Mouse (Mus musculus) embryonic facial prominence, embryonic 11.5 days (tissue): ENCODE data around the gene Nkx2-4. TPM values are rescaled to one million over a fixed set of nuclear protein-coding genes. Genes with fewer than 3 reads are reported as not detected.

Experiments
- ATAC-seq: fragments of 200-750 bp; cut with Nextera tagmentation; replicated peaks from 2 replicates; pipeline ENCODE4 v1.8.0; 2017; ENCODE audit warnings: low read depth; ENCODE audit not compliant: insufficient number of reproducible peaks, low FRiP score, low TSS enrichment
- DNase-seq: peaks from one replicate; pipeline ENCODE4 v3.0.0-alpha.2; 2015; ENCODE audit warnings: low spot score
- H3K27ac ChIP-seq: fragments of 300-500 bp; sonication (generic); replicated peaks from 2 replicates; pipeline ENCODE4 v1.5.1; 2014; ENCODE audit warnings: mild to moderate bottlenecking, low read depth, low read length, control low read depth
- H3K27me3 ChIP-seq: fragments of 300-500 bp; sonication (generic); 2 replicates; pipeline ENCODE4 v1.6.1; 2014; ENCODE audit warnings: mild to moderate bottlenecking, low read length, moderate library complexity, mixed read lengths; ENCODE audit not compliant: control insufficient read depth, insufficient read depth
- H3K36me3 ChIP-seq: fragments of 300-500 bp; sonication (generic); replicated peaks from 2 replicates; pipeline ENCODE4 v1.6.1; 2014; ENCODE audit warnings: low read depth, mild to moderate bottlenecking, low read length, moderate library complexity, mixed read lengths; ENCODE audit not compliant: control insufficient read depth, insufficient read depth
- H3K4me1 ChIP-seq: fragments of 300-500 bp; sonication (generic); 2 replicates; pipeline ENCODE4 v1.6.1; 2014; ENCODE audit warnings: low read length, mixed read lengths; ENCODE audit not compliant: control insufficient read depth, insufficient read depth
- H3K4me2 ChIP-seq: fragments of 300-500 bp; sonication (generic); 2 replicates; pipeline ENCODE4 v1.6.1; 2014; ENCODE audit warnings: low read depth, mild to moderate bottlenecking, control low read depth, low read length, moderate library complexity
- H3K4me3 ChIP-seq: fragments of 300-500 bp; sonication (generic); 2 replicates; pipeline ENCODE4 v1.5.1; 2014; ENCODE audit warnings: low read depth, low read length, control low read depth
- H3K9ac ChIP-seq: fragments of 300-500 bp; sonication (generic); replicated peaks from 2 replicates; pipeline ENCODE4 v1.6.1; 2014; ENCODE audit warnings: mild to moderate bottlenecking, control low read depth, low read length
- H3K9me3 ChIP-seq: fragments of 300-500 bp; sonication (generic); replicated peaks from 2 replicates; pipeline ENCODE4 v1.6.1; 2016; ENCODE audit warnings: mild to moderate bottlenecking, low read length, inconsistent platforms, mixed read lengths; ENCODE audit not compliant: control insufficient read depth
- WGBS: fragments of 180-500 bp; shearing (Covaris S2); extraction: QIAGEN DNeasy Blood & Tissue Kit; methylation state at CpG from one replicate; pipeline ENCODE4 v1.1.7; 2014; 5-methylcytosine and 5-hydroxymethylcytosine counted together
- polyA plus RNA-seq: library from polyadenylated mRNA; unstranded; fragments of >200 nt; fragmentation: Nextera tagmentation; extraction: Ambion mirVana; gene quantifications from 2 replicates; pipeline ENCODE4 v1.2.1, GENCODE M21; 2014

Nkx2-4 gene
- 0.56 and 1.0 TPM in 2 replicates for polyA plus RNA-seq

DNA sequence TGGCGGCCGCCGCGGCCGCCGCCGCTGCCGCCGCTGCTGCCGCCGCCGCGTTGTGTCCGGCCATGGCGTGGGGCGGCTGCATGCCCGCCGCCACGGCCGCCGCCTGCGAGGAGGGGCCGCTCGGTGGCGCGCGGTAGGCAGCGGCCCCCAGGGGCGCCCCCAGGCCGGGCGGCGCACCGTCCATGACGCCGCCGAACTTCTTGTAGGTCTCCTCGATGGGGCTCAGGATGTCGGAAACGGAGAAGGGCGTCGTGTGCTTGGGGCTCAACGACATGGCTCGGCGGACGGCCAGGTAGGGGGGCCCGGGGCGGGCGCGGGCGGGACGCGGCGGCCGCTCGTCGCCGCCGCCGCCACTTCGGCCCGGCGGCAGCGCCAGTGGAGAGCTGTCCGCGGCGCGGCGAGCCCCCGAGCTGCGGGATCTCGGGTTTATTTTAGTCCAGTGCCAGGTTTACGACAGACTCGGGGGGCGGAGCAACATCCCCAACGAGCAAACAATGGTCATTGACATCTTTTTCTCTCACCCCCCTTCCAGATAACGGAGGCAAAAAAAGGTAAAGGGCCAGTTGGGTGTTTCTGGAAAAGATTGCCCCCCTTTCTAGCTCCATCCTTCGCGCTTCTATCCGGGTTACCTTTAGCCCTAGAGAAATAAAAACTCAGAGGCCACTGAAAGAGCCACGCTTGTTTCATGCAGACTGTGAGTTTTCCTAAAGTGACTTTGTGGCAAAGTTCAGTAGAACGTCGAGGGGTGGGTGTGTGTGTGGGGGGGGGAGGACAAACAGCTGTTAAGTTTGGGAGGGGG is at the start of gene Nkx2-4:
Nkx2-4 (minus strand) TSS at position 374 of the 799 bp plus-strand sequence.
- Histone ChIP-seq H3K4me2 (peak within 1 kb of the TSS; percentile 39), H3K9me3 (no peaks in the 10 kb centered on the region), H3K9ac (peak within 1 kb of the TSS; percentile 13), H3K27ac (no peak within 1 kb of the TSS; the same call in 1 of the 2 replicates), H3K27me3 (peaks cover 37% of the 10 kb centered on the region), H3K36me3 (no peaks in the 10 kb centered on the region), H3K4me1 (peaks cover 8% of the 10 kb centered on the region), H3K4me3 (peak within 1 kb of the TSS; percentile 23)
- under 1% methylated on average over 67 of the region's 82 CpGs for WGBS
- DNase-seq (peak; percentile 38), ATAC-seq (0 out of 2 replicates have a peak, but pooled peaks have one; percentile 16)

DNA sequence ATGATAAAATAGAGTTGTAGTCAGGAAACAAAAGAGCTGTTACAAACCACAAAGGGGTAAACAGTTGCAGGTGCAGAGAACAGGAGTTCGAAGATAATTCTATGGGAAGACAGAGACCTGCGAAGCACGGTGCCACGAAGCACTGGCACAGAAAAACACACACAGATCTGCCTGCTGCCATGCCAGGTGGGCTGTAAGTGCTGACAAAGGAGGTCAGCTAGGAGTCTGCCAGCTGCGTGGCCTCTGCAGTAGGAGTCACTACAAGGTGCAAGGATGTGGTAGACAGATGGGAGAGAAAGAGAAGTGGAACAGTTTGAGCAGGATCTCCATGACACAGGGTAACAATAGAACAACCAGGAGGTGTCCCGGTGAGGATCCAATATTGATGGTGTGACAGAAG is 42.1 kb upstream of the Nkx2-4 start:
- H3K27ac ChIP-seq = no peak overlapping the region
- H3K9me3 ChIP-seq = no peaks in the 10 kb centered on the region
- no peaks in the 10 kb centered on the region for H3K4me1 ChIP-seq
- no peaks in the 10 kb centered on the region for H3K27me3 ChIP-seq
- no peak for ATAC-seq
- H3K36me3 ChIP-seq = no peaks in the 10 kb centered on the region
- H3K9ac ChIP-seq = no peak overlapping the region
- no peak overlapping the region for H3K4me3 ChIP-seq
- 81% methylated on average over 6 of the region's 6 CpGs for WGBS
- no peak overlapping the region for H3K4me2 ChIP-seq
- DNase-seq = no peak

DNA sequence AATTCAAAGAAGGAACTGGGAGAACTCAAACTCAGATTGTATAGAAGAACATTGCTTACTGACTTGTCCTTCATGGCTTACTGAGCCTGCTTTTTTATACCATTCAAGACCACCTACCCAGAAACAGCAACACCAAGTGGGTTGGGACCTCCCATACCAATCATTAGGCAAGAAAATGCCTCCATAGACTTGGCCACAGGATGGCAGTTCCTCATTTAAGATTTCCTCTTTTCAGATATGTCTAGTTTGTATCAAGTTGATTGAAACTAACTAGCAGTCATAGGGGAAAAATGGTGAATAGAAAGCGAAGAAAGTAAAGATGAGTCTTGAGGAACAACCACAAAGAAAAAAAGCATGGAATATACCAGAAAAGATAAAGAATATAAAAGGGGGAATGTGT is 34.5 kb upstream of the Nkx2-4 start:
- Histone ChIP-seq H3K9me3 (no peaks in the 10 kb centered on the region), H3K4me3 (no peak overlapping the region), H3K9ac (no peak overlapping the region), H3K4me2 (no peak overlapping the region), H3K27me3 (no peaks in the 10 kb centered on the region), H3K27ac (no peak overlapping the region), H3K4me1 (no peaks in the 10 kb centered on the region), H3K36me3 (no peaks in the 10 kb centered on the region)
- no peak for DNase-seq
- ATAC-seq = no peak
- WGBS = 97% methylated on average over 1 of the region's 1 CpGs

DNA sequence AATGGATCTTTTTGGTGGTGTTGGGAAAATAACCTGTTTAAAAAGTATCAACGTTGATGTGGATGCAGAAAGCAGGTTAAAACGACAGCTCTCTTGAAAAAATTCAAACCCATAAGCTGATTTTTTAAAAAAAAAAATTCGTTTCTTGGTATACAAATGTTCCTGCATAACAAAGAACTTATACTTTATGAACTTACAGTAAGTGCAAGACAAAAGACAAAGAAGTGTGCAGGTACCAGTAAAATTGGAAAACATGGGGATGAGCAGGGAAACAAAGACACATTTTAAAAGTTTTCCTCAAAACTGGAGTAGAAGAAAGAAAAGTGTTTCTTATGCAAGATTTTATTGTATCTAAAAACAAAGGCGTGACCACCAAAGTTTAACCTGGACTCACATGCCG is 1.2 kb upstream of the Nkx2-4 start:
- Histone ChIP-seq H3K36me3 (no peaks in the 10 kb centered on the region), H3K9me3 (no peaks in the 10 kb centered on the region), H3K27me3 (peaks cover 32% of the 10 kb centered on the region), H3K9ac (no peak overlapping the region), H3K27ac (no peak overlapping the region), H3K4me3 (no peak overlapping the region), H3K4me1 (peaks cover 8% of the 10 kb centered on the region), H3K4me2 (no peak overlapping the region)
- DNase-seq (no peak), ATAC-seq (no peak)
- WGBS = 18% methylated on average over 5 of the region's 5 CpGs

DNA sequence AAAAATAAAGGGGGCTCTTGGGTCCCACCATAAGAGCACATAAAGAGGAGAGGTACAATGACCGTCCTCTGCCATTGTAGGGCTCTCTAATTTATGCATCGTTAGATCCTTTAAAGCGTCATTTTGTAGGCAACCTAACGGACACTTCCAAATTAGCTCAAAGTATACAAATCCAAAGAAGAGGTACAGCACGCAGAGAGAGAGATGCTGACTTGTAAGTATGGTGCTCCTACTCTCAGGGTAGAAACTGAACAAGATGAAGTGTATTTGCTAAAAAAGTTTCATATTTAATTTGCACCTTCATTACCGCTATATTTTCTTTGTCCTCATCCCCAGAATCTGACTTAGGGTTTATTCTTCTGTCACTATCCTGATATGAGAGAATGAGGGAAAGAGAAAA is 692 bp upstream of the Nkx2-4 start:
- no peak overlapping the region for H3K4me2 ChIP-seq
- no peak overlapping the region for H3K27ac ChIP-seq
- peaks cover 8% of the 10 kb centered on the region for H3K4me1 ChIP-seq
- ATAC-seq (no peak), DNase-seq (no peak)
- no peaks in the 10 kb centered on the region for H3K9me3 ChIP-seq
- H3K36me3 ChIP-seq = no peaks in the 10 kb centered on the region
- H3K9ac ChIP-seq = no peak overlapping the region
- 5% methylated on average over 6 of the region's 6 CpGs for WGBS
- no peak overlapping the region for H3K4me3 ChIP-seq
- H3K27me3 ChIP-seq = peaks cover 37% of the 10 kb centered on the region

DNA sequence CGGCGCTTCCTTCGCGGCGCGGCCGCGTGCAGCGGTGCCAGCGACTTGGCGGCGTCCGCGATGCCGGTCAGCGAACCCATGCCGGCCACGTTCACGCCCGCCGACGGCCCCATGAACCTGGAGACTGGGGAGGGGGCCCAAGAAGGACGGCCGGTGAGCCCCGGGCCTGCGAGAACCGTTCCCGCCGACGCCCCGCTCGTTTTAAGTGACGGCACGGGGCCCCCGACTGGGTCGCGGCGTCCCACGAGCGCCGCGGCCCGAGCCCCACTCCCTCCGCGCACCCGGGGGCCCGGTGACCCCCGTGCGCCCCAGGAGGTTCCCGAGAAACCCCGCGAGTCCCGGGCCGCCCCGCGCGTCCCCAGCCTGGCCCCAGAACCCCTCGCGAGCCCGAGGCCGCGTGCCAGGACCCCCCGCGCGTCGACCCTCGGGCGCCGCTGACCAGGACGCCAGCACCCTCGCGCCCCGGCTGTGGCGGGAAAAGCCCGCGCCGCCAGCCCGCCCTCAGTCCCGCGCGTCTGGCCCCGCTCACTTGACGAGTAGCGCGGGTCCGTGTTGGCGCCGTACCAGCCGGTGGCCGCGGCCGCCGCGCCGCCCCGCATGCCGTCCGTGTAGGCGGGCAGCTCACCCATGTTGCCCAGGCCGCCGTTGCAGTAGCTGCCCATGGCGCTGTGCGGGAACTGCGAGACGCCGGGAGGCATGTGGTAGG is 726 bp downstream of the Nkx2-4 start:
- no peak overlapping the region for H3K27ac ChIP-seq
- H3K4me3 ChIP-seq = peak overlapping the region; percentile 23
- H3K9me3 ChIP-seq = no peaks in the 10 kb centered on the region
- peaks cover 40% of the 10 kb centered on the region for H3K27me3 ChIP-seq
- H3K36me3 ChIP-seq = no peaks in the 10 kb centered on the region
- ATAC-seq (0 out of 2 replicates have a peak, but pooled peaks have one; percentile 45), DNase-seq (no peak)
- peaks cover 8% of the 10 kb centered on the region for H3K4me1 ChIP-seq
- under 1% methylated on average over 87 of the region's 106 CpGs for WGBS
- peak overlapping the region; percentile 39; the same call in 1 of the 2 replicates for H3K4me2 ChIP-seq
- H3K9ac ChIP-seq = peak overlapping the region; percentile 13

DNA sequence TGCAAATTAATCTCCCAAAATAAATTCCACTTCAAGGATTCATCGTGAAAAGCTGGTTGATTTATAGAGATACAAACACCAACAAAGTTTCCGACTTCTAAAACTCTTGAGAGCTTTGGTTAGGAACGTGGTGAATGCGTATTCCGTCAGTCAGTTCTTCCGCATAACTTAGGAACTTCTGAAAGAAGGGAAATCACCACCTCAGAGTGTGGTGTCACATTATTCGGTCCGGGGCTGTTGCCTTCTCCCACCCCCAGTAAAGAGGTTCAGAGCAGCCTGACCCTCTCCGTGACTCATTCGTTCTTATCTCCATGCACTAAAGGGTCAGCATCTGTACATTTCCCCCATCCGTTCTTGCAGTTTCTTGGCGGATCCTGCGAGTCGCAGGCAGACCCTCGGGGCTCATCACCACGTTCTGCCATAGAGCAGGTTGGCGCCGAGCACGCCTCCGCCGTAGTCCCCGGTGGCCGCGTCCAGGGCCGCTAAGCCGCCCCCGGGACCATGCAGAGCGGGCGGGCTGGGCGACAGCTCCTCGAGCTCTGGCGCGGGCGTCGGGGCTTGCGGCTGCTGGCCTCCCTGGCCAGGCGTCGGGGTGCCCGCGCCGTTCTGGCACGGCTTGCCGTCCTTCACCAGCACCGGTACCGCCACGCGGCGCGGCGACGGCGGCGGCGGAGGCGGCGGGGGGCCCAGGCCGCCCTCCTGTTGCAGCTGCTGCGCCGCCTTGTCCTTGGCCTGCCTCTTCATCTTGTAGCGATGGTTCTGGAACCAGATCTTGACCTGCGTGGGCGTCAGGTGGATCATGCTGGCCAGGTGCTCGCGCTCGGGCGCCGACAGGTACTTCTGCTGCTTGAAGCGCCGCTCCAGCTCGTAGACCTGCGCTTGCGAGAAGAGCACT is 1.5 kb downstream of the Nkx2-4 start:
- Histone ChIP-seq H3K27me3 (peaks cover 40% of the 10 kb centered on the region), H3K4me3 (peak overlapping the region; percentile 2; the same call in 1 of the 2 replicates), H3K4me2 (peak overlapping the region; percentile 7), H3K4me1 (peaks cover 8% of the 10 kb centered on the region), H3K27ac (no peak overlapping the region), H3K9ac (no peak overlapping the region; the same call in 1 of the 2 replicates), H3K9me3 (no peaks in the 10 kb centered on the region), H3K36me3 (no peaks in the 10 kb centered on the region)
- peak; percentile 32 for DNase-seq
- peak; percentile 48 for ATAC-seq
- 1% methylated on average over 64 of the region's 72 CpGs for WGBS
